Mouse (Mus musculus) stomach, postnatal 0 days (tissue): ENCODE measurements around the gene Fam129a. TPM values are rescaled to one million over a fixed set of nuclear protein-coding genes. Genes with fewer than 3 reads are reported as not detected.

ENCODE experiments used
- ATAC-seq: fragments of 200-750 bp; cut with Nextera tagmentation; 2 replicates; pipeline ENCODE4 v1.8.0; 2017; ENCODE audit not compliant: low FRiP score, low TSS enrichment
- DNase-seq: peaks from one replicate; pipeline ENCODE4 v3.0.0-alpha.2; 2016; ENCODE audit warnings: low spot score
- H3K27ac ChIP-seq: fragments of 300-500 bp; sonication (generic); replicated peaks from 2 replicates; pipeline ENCODE4 v1.5.1; 2014; ENCODE audit warnings: mild to moderate bottlenecking, control low read depth
- H3K27me3 ChIP-seq: fragments of 300-500 bp; sonication (generic); 2 replicates; pipeline ENCODE4 v1.6.1; 2014; ENCODE audit warnings: low read length; ENCODE audit not compliant: control insufficient read depth, insufficient read depth
- H3K36me3 ChIP-seq: fragments of 300-500 bp; sonication (generic); 2 replicates; pipeline ENCODE4 v1.6.1; 2014; ENCODE audit warnings: low read length, mixed read lengths; ENCODE audit not compliant: control insufficient read depth, insufficient read depth
- H3K4me1 ChIP-seq: fragments of 300-500 bp; sonication (generic); replicated peaks from 2 replicates; pipeline ENCODE4 v1.6.1; 2014; ENCODE audit warnings: antibody characterized with exemption; ENCODE audit not compliant: control insufficient read depth, insufficient read depth
- H3K4me2 ChIP-seq: fragments of 300-500 bp; sonication (generic); replicated peaks from 2 replicates; pipeline ENCODE4 v1.6.1; 2014; ENCODE audit warnings: low read depth, mild to moderate bottlenecking, control low read depth, moderate library complexity
- H3K4me3 ChIP-seq: fragments of 300-500 bp; sonication (generic); 2 replicates; pipeline ENCODE4 v1.5.1; 2014; ENCODE audit warnings: low read depth, low read length, control low read depth
- H3K9ac ChIP-seq: fragments of 300-500 bp; sonication (generic); 2 replicates; pipeline ENCODE4 v1.6.1; 2014; ENCODE audit warnings: mild to moderate bottlenecking, low read length, control low read depth, mixed read lengths
- H3K9me3 ChIP-seq: fragments of 300-500 bp; sonication (generic); 2 replicates; pipeline ENCODE4 v1.6.1; 2016; ENCODE audit warnings: low read length; ENCODE audit not compliant: control insufficient read depth
- CTCF ChIP-seq: IDR thresholded peaks from 2 replicates; pipeline ENCODE4 v1.5.1; 2016; ENCODE audit warnings: antibody characterized with exemption, low read depth, mild to moderate bottlenecking, moderate library complexity
- EP300 ChIP-seq: optimal IDR thresholded peaks from 2 replicates; pipeline ENCODE3; 2016; ENCODE audit warnings: antibody characterized with exemption
- WGBS: fragments of 180-500 bp; shearing (Covaris S2); extraction: QIAGEN DNeasy Blood & Tissue Kit; methylation state at CpG from one replicate; pipeline ENCODE4 v1.1.7; 2014; 5-methylcytosine and 5-hydroxymethylcytosine counted together
- polyA plus RNA-seq: library from polyadenylated mRNA; unstranded; fragments of >200 nt; fragmentation: Nextera tagmentation; extraction: Ambion mirVana; gene quantifications from 2 replicates; pipeline ENCODE4 v1.2.1, GENCODE M21; 2015

The Fam129a gene
- polyA plus RNA-seq, 1 experiment from 2014 or later = 23.5 TPM

DNA sequence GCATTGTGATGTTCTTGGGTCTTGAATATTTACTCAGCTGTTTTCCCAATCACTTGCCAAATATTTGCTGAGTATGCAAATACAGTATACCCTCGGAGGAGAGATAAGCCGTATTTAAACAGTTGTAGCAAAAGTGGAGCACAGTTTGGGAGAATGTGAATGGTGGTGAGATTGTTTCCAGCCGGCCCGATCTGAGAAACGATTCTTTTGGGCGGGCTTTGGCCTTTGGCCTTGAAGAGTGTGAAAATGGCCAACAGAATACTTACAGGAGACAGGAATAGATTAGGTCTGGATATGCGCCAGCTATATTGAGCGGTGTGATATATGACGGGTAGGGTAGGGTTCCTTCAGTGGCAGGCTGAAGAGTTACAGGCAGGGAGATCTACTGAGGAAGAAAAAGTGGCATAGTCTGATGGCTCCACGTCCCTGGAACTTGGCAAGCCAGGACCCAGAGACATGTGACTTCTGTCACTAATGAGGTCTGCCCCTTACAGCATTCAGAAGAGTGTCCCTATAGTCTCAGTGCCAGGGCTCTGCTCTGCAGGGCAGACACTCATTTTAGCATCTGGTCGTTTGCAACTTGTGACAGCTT lies 60.8 kb downstream of the Fam129a start:
- H3K4me2 ChIP-seq = peak overlapping the region; percentile 32
- H3K9ac ChIP-seq = no peak overlapping the region
- H3K27ac ChIP-seq = peak overlapping the region; percentile 35; the same call in 1 of the 2 replicates
- DNase-seq (peak; percentile 51), ATAC-seq (peak; percentile 84)
- no peaks in the 10 kb centered on the region for H3K36me3 ChIP-seq
- 0 out of 2 replicates have a peak, but pooled peaks cover 5% of the 10 kb centered on the region for H3K4me1 ChIP-seq
- no peaks in the 10 kb centered on the region for H3K9me3 ChIP-seq
- no peaks in the 10 kb centered on the region for H3K27me3 ChIP-seq
- TF ChIP-seq CTCF (no peak), EP300 (no peak)
- H3K4me3 ChIP-seq = no peak overlapping the region
- 19% methylated on average over 11 of the region's 11 CpGs for WGBS

- Histone ChIP-seq H3K9me3 (no peaks in the 10 kb centered on the region), H3K27me3 (no peaks in the 10 kb centered on the region), H3K9ac (no peak overlapping the region), H3K4me1 (0 out of 2 replicates have a peak, but pooled peaks cover 5% of the 10 kb centered on the region), H3K27ac (no peak overlapping the region), H3K4me2 (no peak overlapping the region), H3K4me3 (no peak overlapping the region), H3K36me3 (no peaks in the 10 kb centered on the region)
- 95% methylated on average over 7 of the region's 7 CpGs for WGBS
- DNase-seq (no peak), ATAC-seq (no peak)
- TF ChIP-seq CTCF (peak; percentile 43), EP300 (no peak)
These were observed 61.8 kb downstream of the Fam129a start for GRCm38 (mm10) chr1:151632567-151633356.

- no peak overlapping the region for H3K4me2 ChIP-seq
- no peaks in the 10 kb centered on the region for H3K36me3 ChIP-seq
- TF ChIP-seq EP300 (no peak), CTCF (no peak)
- no peak overlapping the region for H3K27ac ChIP-seq
- no peaks in the 10 kb centered on the region for H3K27me3 ChIP-seq
- no peak for DNase-seq
- no peak overlapping the region for H3K9ac ChIP-seq
- no peak for ATAC-seq
- H3K9me3 ChIP-seq = no peaks in the 10 kb centered on the region
- WGBS = 81% methylated on average over 3 of the region's 3 CpGs
- H3K4me3 ChIP-seq = no peak overlapping the region
- 0 out of 2 replicates have a peak, but pooled peaks cover 4% of the 10 kb centered on the region for H3K4me1 ChIP-seq
These were observed 65.7 kb downstream of the Fam129a start for GRCm38 (mm10) chr1:151636637-151637036.

DNA sequence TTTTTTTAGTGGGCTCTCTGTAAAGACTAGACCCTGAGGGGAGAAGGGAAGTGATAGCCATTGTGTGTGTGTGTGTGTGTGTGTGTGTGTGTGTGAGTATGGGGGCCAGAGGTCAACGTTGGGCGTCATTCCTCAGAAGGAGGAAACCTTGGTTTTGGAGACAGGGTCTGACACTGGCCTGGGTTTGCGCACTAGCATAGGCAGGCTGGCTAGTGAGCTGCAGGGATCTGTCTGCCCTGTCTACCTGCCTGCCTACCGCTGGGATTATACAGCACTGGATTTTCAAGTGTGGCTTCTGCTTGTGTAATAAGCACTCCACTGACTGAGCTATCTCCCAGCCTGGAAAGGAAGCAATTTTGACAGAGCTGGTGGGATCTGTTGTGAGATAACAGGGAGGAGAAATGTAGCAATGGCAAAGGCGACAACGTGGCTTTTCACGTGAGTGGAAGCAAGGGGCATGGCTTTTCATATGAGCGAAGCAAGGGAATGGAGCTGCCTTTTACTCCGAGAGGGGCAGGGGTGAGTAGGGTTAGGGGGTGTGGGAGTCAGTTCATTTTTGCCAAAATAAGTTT lies 66.5 kb downstream of the Fam129a start:
- Histone ChIP-seq H3K27me3 (no peaks in the 10 kb centered on the region), H3K36me3 (no peaks in the 10 kb centered on the region), H3K4me1 (no peaks in the 10 kb centered on the region), H3K27ac (no peak overlapping the region), H3K4me3 (no peak overlapping the region), H3K4me2 (no peak overlapping the region), H3K9ac (no peak overlapping the region), H3K9me3 (no peaks in the 10 kb centered on the region)
- ATAC-seq (no peak), DNase-seq (no peak)
- TF ChIP-seq EP300 (no peak), CTCF (no peak)
- WGBS = 78% methylated on average over 9 of the region's 9 CpGs

DNA sequence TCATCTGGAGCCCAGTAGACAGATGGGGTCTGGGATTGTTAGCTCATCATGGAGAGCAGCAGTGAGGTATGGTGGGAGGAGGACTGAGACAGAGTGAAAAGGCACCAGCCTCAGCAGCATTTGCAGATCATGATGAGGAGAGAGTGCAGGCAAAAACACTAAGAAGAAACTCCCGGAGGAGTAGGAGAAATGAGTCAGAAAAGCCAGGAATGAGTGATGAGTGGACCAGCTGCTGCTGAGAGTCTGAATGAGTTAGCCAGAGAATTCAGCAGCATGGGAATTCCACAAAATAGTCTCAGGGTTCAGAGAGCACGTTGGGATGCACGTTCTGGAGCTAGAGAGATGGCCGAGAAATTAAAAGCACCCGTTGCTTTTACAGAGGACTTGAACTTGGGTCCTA lies 67.4 kb downstream of the Fam129a start:
- DNase-seq (no peak), ATAC-seq (no peak)
- Histone ChIP-seq H3K4me1 (no peaks in the 10 kb centered on the region), H3K4me2 (no peak overlapping the region), H3K9ac (no peak overlapping the region), H3K4me3 (no peak overlapping the region), H3K36me3 (no peaks in the 10 kb centered on the region), H3K27ac (no peak overlapping the region), H3K27me3 (no peaks in the 10 kb centered on the region), H3K9me3 (no peaks in the 10 kb centered on the region)
- TF ChIP-seq EP300 (no peak), CTCF (no peak)
- WGBS = 56% methylated on average over 5 of the region's 5 CpGs

DNA sequence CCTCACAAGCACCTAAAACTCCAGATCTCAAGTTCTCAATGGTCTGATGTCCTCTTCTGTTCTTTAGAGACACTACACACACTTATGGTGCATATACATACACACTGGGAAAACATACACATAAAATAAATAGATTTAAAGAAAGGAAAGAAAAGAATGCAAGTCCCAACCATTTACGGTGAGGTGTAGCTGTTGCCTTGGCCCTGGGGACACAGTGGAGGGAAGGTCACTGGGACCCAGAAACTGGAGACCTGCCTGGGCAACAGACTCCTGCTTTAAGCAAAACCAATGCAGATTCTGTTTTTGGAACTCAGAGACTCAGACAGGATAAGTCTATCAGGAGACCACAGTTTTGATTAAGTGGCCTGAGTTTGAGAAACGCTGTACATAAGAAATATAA lies 67.8 kb downstream of the Fam129a start:
- no peaks in the 10 kb centered on the region for H3K27me3 ChIP-seq
- WGBS = 84% methylated on average over 2 of the region's 2 CpGs

More for the DNA sequence above, 67.8 kb downstream of the Fam129a start:
- Histone ChIP-seq H3K4me2 (no peak overlapping the region), H3K4me3 (no peak overlapping the region), H3K9me3 (no peaks in the 10 kb centered on the region), H3K9ac (no peak overlapping the region), H3K4me1 (no peaks in the 10 kb centered on the region), H3K36me3 (no peaks in the 10 kb centered on the region), H3K27ac (no peak overlapping the region)
- DNase-seq = no peak
- no peak for ATAC-seq
- TF ChIP-seq EP300 = no peak
- TF ChIP-seq CTCF = no peak
